Mouse (Mus musculus) gastrocnemius, adult 8-10 months (tissue): ENCODE data around the gene Aoah. TPM values are rescaled to one million over a fixed set of nuclear protein-coding genes. Genes with fewer than 3 reads are reported as not detected.

Experiments used
- DNase-seq, 2 experiments: peaks; one replicate each; pipeline ENCODE4 v3.0.0; 2022; ENCODE audit warnings: low spot score in 2 of 2
- total RNA-seq, 4 experiments: library from RNA; stranded (reverse); gene quantifications; 2 replicates each; pipeline ENCODE4 v1.2.4; 2022

The Aoah gene
- total RNA-seq = under 1 TPM in 3 of 4 experiments, not detected in 1; 0.16 to 0.25 (median 0.17) TPM

DNA sequence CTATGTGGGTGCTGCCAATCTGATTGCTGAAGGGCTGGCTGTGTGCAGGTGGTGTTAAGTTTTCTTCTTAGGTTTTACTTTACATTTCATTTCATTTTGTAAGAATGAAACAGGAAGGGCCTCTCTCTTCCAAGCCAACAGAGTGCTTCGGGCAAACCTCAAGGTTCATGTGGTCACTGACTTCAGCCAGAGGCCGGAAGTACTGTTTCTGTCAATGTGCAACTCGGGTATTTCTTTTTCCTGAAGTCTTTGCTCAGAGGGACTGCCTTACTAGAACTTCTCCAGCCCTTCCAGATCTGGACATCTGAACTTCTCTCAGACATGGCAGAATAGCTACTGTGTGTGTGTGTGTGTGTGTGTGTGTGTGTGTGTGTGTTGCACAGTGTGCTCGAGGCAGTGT lies at the start of gene Aoah:
Aoah (plus strand) TSS at position 213 of the 400 bp plus-strand sequence.
- DNase-seq = no peak

- no peak for DNase-seq
Observed at GRCm38 (mm10) chr13:20754843-20755242, 39.1 kb upstream of the Aoah start.

DNA sequence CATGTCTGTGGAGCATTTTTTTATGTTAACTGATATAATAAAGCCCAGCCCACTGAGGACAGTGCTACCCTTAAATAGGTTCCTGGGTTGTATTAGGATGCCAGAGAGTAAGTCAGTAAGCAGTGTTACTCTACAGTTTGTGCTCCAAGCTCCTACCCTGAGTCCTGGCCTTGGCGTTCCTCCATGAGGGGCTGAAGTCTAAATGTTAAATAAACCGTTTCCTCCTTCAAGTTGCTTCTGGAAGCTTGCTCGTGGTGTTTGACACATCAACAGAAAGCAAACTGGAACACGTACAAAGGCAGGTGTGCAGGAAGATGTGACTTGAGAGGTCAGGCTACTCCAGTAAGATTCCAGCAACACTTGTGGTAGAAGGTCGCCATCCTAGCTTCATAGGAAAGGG lies 10.3 kb upstream of the Aoah start:
- no peak for DNase-seq

GRCm38 (mm10) chr13:20784060-20784459 lies 9.9 kb upstream of the Aoah start:
- DNase-seq = no peak

- DNase-seq = no peak
Observed at GRCm38 (mm10) chr13:20785960-20786359, 8.0 kb upstream of the Aoah start.

- no peak for DNase-seq
Observed at GRCm38 (mm10) chr13:20786825-20787245, 7.1 kb upstream of the Aoah start.

- DNase-seq = no peak
Observed at GRCm38 (mm10) chr13:20787952-20788351, 6.0 kb upstream of the Aoah start.

- DNase-seq = no peak
Observed at GRCm38 (mm10) chr13:20796651-20797050, 2.7 kb downstream of the Aoah start.

GRCm38 (mm10) chr13:20798536-20798935 lies 4.6 kb downstream of the Aoah start:
- no peak for DNase-seq

DNA sequence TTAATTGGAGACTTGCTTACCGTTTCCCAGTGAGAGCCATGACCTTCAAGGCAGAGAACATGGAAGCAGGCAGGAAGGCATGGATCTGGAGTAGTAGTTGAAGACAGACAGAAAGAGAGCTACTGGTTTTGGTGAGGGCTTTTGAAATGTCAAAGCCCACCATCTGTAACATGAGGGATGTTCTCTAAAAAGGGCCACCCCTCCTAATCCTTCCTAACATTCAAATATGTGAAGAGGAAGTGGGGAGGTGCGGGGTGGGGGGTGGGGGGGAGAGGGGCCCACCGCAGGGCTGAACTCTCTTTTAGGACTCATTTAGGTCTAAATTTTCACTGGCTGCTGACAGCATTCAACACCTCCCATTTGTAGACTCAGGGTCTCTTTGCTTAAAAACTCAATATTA lies 5.9 kb downstream of the Aoah start:
- no peak for DNase-seq

- no peak for DNase-seq
Observed at GRCm38 (mm10) chr13:20800569-20800968, 6.7 kb downstream of the Aoah start.

DNA sequence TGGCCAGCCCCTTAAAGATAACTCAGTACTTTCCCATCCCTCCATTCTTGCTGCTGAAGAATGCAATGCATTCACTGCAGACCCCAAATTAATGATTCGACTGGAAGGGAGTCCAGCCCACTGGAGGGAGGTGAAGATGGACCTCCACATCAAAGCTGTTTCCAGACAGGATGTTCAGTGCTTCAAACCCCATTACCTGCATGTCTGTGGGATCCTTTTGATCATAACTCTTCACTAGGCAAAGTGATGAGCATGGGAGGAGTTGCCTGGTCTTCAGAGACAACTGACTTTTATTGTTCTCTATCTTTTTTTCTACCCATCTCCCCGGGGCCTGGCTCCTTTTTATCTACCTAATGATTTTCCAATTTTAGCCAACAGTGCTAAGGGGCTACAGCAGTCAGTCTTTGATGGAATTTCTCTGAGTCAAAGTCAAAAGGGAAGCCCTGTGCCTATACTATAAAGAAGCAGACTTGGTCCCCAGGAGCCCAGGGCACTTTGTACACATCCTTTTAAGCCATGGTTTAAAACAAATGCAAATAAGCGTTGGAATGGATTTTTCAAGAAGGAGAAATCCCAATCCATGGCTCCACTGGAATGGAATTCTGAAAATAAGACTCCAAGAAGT lies 18.0 kb downstream of the Aoah start:
- DNase-seq = no peak

GRCm38 (mm10) chr13:20816385-20816784 lies 22.5 kb downstream of the Aoah start:
- no peak for DNase-seq

GRCm38 (mm10) chr13:20820712-20821328 lies 26.9 kb downstream of the Aoah start:
- no peak for DNase-seq

- DNase-seq = no peak
Observed at GRCm38 (mm10) chr13:20828728-20829127, 34.8 kb downstream of the Aoah start.

DNA sequence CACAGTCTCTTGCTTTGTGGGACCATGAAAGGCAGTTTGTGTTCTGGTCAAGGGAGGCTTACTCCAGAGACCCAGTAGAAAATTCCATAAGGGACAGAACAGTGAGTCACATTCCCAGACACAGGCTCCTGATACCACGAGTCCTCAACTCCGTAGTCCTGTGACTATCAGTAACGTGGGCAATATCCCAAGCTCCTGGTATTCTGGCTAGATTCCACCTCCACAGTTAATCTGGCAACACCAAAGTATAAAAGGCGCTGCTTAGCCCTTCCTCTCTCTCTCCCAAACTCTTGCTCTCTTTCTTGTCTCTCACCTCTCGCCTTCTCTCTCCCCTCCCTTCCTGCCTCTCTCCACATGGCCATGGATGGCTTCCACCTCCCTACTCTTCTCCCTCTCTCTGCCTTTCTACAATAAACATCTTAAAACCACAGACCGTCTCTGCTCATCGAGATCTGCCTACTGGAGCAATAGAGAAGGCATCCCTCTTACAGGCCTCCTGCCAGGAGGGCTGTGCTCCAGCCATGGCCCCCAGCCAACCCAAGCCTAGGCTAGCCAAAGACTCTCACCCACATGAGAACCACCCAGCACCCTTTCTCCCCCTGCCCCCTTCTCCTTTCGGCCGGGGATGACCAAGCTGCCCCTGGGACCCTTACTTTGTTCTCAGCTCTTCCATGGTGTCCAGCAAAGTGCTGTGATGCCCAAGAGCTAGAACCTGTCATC lies 35.4 kb downstream of the Aoah start:
- DNase-seq = no peak

DNA sequence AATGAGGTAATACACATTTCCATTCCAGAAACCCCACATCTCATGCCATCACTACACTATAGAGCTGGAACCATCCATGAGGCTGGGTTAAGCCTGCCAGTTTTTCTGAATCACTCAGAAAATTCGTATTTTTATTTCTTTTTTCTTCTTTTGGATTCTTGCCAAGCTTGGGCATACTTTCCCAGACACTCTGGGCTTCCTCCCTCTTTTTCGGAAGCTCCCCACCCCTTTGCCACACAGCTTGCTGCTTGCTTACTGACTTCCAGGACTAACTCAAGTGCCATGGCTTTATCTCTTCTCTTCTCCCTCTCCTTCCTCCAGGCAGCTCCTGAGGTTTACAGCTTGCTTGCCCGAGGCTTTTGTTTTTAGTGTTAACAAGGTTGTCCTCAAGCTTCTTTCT lies 62.0 kb downstream of the Aoah start:
- no peak for DNase-seq

DNA sequence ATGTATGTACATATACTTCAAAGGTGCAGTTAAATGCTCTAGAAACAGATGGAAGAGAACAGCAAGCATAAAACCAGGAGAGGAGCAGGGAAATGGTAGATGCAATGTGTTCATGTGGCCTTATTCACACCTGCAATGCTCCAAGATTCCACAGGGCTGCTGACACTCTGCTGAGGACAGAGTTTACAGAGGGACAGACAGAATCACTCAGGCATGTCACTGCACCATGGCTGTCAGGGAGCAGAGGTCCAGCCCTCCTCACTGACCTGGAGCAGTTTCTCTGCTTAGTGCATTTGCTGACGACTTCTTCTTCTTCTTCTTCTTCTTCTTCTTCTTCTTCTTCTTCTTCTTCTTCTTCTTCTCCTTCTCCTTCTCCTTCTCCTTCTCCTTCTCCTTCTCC lies 105.5 kb downstream of the Aoah start:
- no peak for DNase-seq

- no peak for DNase-seq
Observed at GRCm38 (mm10) chr13:20900396-20900971, 106.6 kb downstream of the Aoah start.

DNA sequence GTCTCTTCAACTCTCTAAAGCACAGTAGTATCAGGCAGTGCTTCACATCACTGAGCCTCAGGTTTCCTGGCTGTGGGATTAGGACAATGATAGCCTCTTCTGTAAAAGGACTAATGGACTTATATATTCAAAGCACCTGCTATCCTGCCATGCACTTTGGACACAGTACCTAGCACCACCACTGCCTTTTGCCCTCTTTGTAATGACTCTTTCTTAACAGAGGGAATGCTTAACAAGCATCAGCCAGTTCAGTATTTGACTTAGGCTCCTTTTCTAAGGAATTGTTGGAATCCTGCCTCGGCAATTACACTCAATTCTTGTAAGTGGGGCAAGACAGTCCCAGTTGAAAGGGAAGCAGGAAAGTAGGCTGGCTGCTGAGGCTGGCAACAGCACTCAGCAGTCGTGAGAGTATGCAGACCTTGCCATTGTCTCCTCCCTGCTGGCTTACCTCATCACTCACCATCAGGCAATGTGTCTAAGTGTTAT lies 107.1 kb downstream of the Aoah start:
- no peak for DNase-seq

DNA sequence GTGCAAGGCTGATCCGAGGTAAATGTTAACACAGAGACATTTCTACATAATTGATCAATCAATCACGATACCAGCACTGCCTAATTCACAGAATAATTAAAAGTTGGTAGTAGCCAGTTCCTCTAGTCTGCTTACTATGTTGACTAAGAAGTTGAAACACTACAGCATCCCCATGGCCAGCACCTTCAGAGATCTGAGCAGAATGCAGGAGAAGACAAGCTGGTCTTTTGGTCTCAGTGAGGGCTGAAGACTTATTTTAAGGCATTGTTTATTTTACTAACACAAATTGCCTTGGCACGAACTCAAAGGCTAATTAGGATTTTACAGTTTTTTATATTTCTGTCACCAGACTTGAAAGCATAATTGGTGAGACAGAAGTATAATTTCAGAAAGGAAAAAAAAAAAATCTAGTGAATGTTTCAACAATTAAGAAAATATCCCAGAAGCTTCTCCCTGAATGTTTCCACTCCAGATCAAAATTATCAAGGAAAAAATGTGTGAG lies 107.8 kb downstream of the Aoah start:
- DNase-seq = no peak

- no peak for DNase-seq
Observed at GRCm38 (mm10) chr13:20904118-20904517, 110.2 kb downstream of the Aoah start.
